Mouse (Mus musculus) embryo, embryonic 9.5 days (tissue): ENCODE data around the gene Serpina3j.
"Not testable (repeated sequence)": the region's sequence is repeated elsewhere in the genome, so short reads cannot be mapped to it uniquely, and the experiment has no call there.

ENCODE experiments used
- DNase-seq: peaks from one replicate; pipeline ENCODE4 v3.0.0-alpha.2; 2017; ENCODE audit errors: extremely low spot score

Gene Serpina3j

DNA sequence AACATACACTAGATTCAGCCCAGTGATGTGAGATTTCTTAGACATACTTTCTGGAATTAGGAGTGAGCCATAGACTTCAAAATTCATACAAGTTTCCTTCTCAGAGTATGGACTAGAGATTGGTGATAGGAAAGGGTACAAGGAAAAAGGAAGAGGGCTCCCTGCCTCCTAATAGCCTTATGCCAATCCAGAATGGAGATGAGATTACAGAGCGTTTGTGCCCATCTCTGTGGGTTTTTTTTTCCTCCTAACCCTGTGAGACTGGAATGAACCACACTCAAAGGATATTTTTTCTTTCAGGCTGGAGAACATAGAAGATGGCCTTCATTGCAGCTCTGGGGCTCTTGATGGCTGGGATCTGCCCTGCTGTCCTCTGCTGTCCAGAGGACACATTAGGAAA lies at the start of gene Serpina3j:
TSS of gene Serpina3j (plus strand) at position 301 of the 400 bp plus-strand sequence.
- no peak for DNase-seq

GRCm38 (mm10) chr12:104266374-104266773 lies 48.0 kb upstream of the Serpina3j start:
- DNase-seq: no peak

DNA sequence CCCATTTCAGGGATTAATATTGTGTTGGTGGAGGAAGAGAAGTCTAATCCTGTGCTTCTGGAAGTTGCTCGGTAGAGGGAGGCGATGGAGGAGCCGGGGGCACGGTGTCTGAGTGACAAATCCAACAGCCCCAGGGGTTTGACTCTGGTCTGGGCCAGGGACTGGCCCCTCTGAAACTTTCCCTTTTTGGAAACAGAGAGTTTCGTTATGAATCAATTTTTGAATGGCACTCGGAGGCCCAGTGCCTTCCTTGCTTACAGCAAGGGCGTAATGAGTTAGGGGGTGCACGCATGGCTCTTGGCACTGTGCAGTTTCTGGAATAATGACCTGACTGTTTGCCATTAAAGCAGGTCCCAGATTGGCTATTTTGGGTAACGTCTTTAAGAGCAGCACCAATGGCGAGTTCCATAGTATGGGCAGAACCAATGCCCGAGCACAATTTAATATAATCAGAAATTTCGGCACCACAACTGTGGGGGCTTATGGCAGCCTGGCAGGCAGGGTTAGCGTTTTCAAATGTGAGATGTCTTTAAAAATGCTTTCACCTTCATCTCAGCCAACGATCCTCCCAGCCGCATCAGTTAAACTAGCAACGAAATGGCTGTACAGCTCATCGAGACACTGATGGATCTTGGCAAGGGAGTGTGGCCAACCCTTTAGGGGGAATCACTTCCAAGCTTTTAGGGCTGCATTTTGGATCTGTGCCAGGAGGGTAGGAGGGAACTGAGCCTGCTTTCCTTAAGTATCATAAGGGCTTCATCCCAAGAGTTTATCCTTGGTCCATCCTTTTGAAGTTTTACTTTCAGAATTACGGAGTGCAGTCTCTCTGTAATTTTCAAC lies 35.9 kb upstream of the Serpina3j start:
- DNase-seq: no peak

- DNase-seq: no peak
Observed at GRCm38 (mm10) chr12:104279056-104279435, 35.3 kb upstream of the Serpina3j start.

- no peak for DNase-seq
Observed at GRCm38 (mm10) chr12:104283380-104283779, 31.0 kb upstream of the Serpina3j start.

- DNase-seq: no peak
Observed at GRCm38 (mm10) chr12:104288336-104288735, 26.0 kb upstream of the Serpina3j start.

- DNase-seq: no peak
Observed at GRCm38 (mm10) chr12:104289872-104290271, 24.5 kb upstream of the Serpina3j start.

- no peak for DNase-seq
Observed at GRCm38 (mm10) chr12:104293963-104294362, 20.4 kb upstream of the Serpina3j start.

GRCm38 (mm10) chr12:104298049-104298448 lies 16.3 kb upstream of the Serpina3j start:
- no peak for DNase-seq

- no peak for DNase-seq
Observed at GRCm38 (mm10) chr12:104305991-104306390, 8.4 kb upstream of the Serpina3j start.

DNA sequence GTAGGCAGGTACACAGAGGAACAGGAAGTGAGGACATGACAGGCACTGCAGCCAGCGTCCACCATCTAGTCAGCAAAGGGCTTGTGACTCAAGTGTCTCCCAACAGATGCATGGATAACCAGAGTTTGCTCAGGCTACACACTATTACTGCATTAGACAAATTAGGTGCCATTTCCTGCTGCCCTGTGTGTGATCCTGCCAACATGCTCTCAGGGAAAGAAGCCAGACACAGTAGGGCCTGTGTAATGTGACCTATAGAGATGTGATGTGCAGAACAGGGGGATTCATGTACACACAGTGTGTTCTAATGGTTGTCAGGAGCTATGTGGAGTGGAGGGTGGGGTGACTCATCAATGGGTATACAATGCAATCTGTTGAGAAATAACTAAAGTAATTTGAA lies 8.1 kb downstream of the Serpina3j start:
- DNase-seq: no peak

- DNase-seq: no peak
Observed at GRCm38 (mm10) chr12:104331701-104332100, 17.3 kb downstream of the Serpina3j start.

DNA sequence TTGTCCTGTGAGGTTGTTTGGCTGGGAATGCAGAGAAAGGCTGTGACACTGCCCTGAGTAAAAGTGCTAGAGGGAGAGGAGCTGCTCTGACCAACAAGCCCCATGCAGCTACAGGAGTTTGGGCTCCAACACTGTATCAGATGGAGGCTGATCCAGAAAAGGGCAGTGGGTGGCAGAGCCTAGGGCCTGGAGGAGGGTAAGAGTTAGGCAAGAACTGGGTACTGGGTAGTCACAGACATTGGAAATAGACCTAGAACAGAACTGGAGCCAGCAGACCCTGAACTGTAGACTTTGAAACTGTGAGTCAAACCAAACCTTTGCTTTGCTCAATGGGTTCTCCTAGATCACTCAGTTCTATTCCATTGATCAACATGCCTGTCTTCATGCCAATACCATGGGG lies 22.5 kb downstream of the Serpina3j start:
- DNase-seq: not testable (repeated sequence)

DNA sequence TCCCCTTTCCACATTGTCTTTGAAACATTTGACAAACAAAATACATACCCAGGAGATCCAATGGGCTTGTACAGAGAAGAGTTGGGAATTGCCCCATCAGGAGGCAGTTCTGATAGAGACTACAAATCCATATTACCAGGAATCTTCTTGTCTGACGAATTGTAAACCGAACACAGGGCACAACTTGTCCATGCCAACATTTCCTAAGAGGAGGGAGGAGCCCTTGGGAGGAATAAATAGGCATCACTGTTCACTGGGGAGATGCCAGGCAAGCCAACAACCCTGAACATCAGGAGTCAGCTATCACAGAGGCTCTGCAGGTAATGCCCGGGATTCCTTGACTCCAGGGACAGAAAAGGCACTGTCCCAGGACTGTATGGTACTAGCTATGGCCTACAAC lies 23.9 kb downstream of the Serpina3j start, which contains the start of the genes Serpina3k and Serpina3m:
TSS of gene Serpina3k (plus strand) at position 261 of the 400 bp plus-strand sequence.
TSS of gene Serpina3m (plus strand) at position 261 of the 400 bp plus-strand sequence.
- not testable (repeated sequence) for DNase-seq

DNA sequence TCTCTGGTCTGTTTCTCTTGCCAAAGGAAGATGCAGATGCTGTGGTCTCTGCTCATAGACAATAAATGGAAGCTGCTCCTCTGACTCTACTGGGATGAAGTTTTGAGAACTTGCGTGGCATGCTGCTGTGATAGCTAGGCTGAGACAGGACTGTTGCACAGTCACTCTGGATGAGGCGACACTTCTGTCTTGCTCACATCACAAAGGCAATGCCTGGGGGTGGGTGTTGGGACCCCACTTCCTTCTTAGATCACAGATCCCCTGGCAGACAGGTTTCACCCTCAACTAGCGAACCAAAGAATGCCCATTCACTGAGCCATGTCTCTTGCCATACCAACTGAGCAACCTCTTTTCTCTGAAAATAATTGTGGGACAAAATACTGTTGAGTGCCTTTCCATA lies 24.4 kb downstream of the Serpina3j start:
- DNase-seq: no peak

GRCm38 (mm10) chr12:104342489-104342888 lies 28.1 kb downstream of the Serpina3j start:
- DNase-seq: not testable (repeated sequence)

DNA sequence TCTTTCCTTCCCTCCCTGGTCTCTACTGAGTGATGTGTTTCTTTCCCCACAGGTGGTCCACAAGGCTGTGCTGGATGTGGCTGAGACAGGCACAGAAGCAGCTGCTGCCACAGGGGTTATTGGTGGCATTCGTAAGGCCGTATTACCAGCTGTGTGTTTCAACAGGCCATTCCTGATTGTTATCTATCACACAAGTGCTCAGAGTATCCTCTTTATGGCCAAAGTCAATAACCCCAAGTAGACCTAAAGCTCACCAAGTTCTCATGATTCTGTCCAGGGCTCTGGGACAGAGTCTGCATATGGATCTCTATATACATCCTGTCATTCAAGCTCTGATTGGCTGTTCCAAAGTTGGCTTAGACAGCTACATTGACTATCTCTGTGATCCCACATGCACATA lies 30.8 kb downstream of the Serpina3j start:
- no peak for DNase-seq

DNA sequence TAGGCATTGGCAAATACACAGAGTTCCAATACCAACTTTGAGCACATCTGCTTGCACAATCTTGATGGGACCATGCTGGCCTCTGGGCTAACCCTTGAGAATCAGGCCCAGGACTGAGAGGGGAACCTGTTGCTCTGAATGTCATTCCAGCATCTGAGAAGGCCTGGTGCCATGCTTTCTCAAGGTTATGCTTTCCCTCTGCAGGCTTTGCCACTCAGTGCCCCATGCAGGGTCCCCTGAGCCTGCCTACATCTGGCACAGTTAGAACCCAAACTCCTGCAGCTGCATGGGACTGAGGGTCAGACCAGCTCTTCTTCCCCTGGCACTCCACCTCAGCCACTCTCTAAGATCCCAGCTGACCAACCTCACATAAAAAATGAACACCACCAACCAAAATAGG lies 31.4 kb downstream of the Serpina3j start:
- DNase-seq: no peak

DNA sequence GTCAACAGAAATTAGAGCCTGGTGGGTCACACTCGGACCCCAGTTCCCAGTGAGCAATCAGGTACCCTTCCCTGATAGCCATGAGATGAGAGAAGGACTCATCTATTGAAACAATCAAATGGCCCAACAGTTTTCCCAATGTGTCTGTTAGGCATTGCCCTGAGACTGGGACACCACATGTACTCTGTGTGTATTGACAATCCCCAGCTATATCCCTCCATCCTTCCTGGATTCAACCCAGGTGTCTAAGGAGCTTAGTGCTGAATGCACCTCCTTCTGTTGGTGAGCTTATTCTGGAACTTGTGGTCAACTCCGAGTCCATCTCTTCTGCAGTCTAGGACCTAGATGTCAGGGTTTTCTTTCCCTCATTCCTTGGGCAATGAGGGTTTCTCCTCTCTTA lies 32.7 kb downstream of the Serpina3j start:
- DNase-seq: no peak

DNA sequence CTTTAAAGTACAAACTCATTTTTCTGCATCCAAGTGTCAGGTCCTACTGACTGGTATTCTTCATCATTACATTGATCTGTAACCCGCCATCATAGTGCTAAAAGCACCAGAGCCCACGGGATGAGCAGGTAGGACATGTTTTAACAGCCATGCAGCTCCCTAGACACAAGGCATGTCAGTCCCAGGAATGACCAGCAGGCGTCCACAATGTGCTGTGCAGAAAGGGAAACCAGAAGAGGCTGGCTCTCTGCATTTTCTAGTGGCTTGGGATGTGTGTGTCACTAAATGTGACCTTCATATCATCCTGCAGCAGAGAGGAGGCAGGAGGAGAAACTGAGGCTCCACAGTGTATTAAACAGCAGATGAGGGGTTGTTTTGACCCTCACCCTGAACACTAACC lies 37.5 kb downstream of the Serpina3j start:
- not testable (repeated sequence) for DNase-seq

- no peak for DNase-seq
Observed at GRCm38 (mm10) chr12:104356006-104356405, 41.7 kb downstream of the Serpina3j start.

DNA sequence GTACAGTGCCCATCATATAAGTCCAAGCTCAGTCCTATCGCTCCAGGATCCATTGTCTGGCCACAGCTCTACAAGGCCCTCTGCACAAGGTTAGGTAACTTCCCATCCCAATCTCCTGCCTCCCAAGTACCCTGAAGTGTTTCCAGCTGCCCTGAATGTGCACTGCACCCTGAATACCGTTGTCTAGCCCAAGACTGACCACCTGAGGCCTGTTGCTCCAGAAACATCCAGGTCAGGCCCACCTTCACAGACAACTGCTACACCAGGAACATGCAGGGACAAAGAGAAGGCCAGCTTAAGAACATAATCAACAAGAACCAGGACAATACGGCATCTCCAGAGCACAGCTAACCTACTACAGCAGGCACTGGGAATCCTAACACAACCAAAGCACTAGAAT lies 55.6 kb downstream of the Serpina3j start:
- DNase-seq: no peak
